Mouse (Mus musculus): ENCODE measurements around the gene Stil. TPM values are rescaled to one million over a fixed set of nuclear protein-coding genes. Genes with fewer than 3 reads are reported as not detected.

Gene Stil
- polyA plus RNA-seq, 1 experiment from 2014 or later, result 4.8 TPM

DNA sequence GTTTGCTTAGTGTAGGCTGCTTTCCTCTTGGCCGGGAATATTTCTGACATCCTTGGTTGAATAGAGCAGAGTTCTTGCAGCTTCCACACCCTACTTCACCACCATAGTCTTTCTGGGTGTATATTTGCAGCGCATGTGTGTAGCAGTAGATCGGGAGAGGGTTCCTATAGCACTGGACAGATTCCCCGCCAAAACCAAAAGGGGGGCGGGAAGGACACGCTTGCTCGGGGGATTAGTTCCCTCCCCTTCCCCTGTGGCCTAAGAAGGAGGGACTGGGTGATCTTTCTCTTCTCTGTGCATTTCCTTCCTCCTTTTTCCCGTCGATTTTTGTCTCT, 62.5 kb downstream of the Stil start:
- H3K27ac ChIP-seq (replicated peaks; ENCODE audit: low read depth, low read length), result peak overlapping the region; percentile 73
- peaks cover 67% of the 10 kb centered on the region for H3K27me3 ChIP-seq (ENCODE audit: control insufficient read depth, insufficient read depth, low read length)
- peak overlapping the region; percentile 66; the same call in 1 of the 2 replicates for H3K9ac ChIP-seq (replicated peaks; ENCODE audit: low read length)
- H3K9me3 ChIP-seq (ENCODE audit: control insufficient read depth, low read length), result no peaks in the 10 kb centered on the region
- peak overlapping the region; percentile 52 for H3K4me3 ChIP-seq (replicated peaks; ENCODE audit: low read depth, low read length)
- peaks cover 6% of the 10 kb centered on the region; the same call in 1 of the 2 replicates for H3K4me1 ChIP-seq (ENCODE audit: control insufficient read depth, insufficient read depth, low read length)
- H3K36me3 ChIP-seq (ENCODE audit: control insufficient read depth, insufficient read depth, low read length), result 0 out of 2 replicates have a peak, but pooled peaks cover 3% of the 10 kb centered on the region
- H3K4me2 ChIP-seq (ENCODE audit: low read length), result peak overlapping the region; percentile 97
- WGBS, result under 1% methylated on average over 9 of the region's 9 CpGs
- DNase-seq, result peak; percentile 31
- no peak for ATAC-seq (ENCODE audit: low FRiP score, low TSS enrichment)

DNA sequence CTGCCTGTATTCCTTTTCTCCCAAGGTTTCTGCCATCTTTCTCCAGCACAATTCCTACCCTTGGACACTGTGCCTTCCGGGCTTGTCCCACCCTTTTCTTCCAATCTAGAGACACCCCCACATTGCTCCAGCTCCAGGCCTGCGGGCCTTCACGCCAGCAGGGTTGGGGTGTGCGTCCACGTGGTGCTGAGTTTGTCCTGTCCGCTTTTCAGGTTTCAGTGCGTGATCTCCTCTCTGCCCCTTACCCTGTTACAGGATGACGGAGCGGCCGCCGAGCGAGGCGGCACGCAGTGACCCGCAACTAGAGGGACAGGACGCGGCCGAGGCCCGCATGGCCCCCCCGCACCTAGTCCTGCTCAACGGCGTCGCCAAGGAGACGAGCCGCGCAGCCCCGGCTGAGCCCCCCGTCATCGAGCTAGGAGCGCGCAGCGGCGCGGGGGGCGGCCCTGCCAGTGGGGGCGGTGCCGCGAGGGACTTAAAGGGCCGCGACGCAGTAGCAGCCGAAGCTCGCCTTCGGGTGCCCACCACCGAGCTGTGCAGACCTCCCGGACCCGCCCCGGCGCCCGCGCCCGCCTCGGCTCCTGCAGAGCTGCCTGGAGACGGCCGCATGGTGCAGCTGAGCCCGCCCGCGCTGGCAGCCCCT, 63.0 kb downstream of the Stil start:
- DNase-seq (peak; percentile 81), ATAC-seq (ENCODE audit: low FRiP score, low TSS enrichment) (peak; percentile 81)
- 0 out of 2 replicates have a peak, but pooled peaks cover 3% of the 10 kb centered on the region for H3K36me3 ChIP-seq (ENCODE audit: control insufficient read depth, insufficient read depth, low read length)
- peaks cover 64% of the 10 kb centered on the region for H3K27me3 ChIP-seq (ENCODE audit: control insufficient read depth, insufficient read depth, low read length)
- no peaks in the 10 kb centered on the region for H3K9me3 ChIP-seq (ENCODE audit: control insufficient read depth, low read length)
- under 1% methylated on average over 56 of the region's 58 CpGs for WGBS
- H3K4me3 ChIP-seq (replicated peaks; ENCODE audit: low read depth, low read length), result peak overlapping the region; percentile 52
- H3K4me2 ChIP-seq (ENCODE audit: low read length), result peak overlapping the region; percentile 97
- H3K9ac ChIP-seq (replicated peaks; ENCODE audit: low read length), result peak overlapping the region; percentile 66
- H3K27ac ChIP-seq (replicated peaks; ENCODE audit: low read depth, low read length), result peak overlapping the region; percentile 73
- H3K4me1 ChIP-seq (ENCODE audit: control insufficient read depth, insufficient read depth, low read length), result peaks cover 6% of the 10 kb centered on the region; the same call in 1 of the 2 replicates

DNA sequence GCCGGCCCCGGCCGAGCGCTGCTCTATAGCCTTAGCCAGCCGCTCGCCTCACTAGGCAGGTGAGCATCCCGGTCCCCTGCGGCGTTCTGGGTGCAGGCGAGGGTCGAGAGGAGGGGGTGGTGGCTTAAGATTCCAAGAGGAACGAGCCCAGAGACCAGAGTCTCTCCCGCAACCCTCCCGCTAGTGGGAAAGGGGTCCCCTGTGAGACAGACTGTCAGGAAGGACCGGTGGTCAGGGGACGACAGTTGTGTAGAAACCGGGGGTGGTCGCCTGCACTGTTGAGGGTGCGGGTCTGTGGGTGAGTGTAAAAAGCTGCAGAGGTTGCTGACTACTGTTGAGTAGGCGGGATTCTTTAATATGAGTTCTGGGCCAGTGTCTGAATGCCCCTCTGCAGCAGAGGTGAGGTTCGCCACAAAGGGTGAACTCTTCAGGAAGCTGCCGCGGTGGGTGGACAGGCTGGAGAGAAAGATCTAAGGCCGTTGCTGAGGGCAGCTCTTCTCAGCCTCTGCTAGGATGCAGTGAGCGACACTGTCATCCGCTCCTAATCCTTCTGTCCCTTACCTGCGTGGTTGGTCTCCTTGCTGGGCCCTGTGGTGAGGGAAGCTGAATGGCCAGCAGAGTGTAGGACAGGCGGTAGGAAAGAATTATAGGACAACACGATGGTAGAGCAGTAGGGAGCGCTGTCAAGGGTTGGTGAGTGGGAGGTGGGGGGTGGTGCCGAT, 63.7 kb downstream of the Stil start:
- peak; percentile 27 for ATAC-seq (ENCODE audit: low FRiP score, low TSS enrichment)
- whole genome bisulfite sequencing, result 1% methylated on average over 31 of the region's 31 CpGs
- peak overlapping the region; percentile 66 for H3K9ac ChIP-seq (replicated peaks; ENCODE audit: low read length)
- H3K27ac ChIP-seq (replicated peaks; ENCODE audit: low read depth, low read length), result peak overlapping the region; percentile 73
- peak overlapping the region; percentile 97 for H3K4me2 ChIP-seq (ENCODE audit: low read length)
- peak; percentile 39 for DNase-seq
- H3K9me3 ChIP-seq (ENCODE audit: control insufficient read depth, low read length), result no peaks in the 10 kb centered on the region
- peaks cover 6% of the 10 kb centered on the region; the same call in 1 of the 2 replicates for H3K4me1 ChIP-seq (ENCODE audit: control insufficient read depth, insufficient read depth, low read length)
- H3K4me3 ChIP-seq (replicated peaks; ENCODE audit: low read depth, low read length), result peak overlapping the region; percentile 52
- peaks cover 64% of the 10 kb centered on the region for H3K27me3 ChIP-seq (ENCODE audit: control insufficient read depth, insufficient read depth, low read length)
- H3K36me3 ChIP-seq (ENCODE audit: control insufficient read depth, insufficient read depth, low read length), result 0 out of 2 replicates have a peak, but pooled peaks cover 5% of the 10 kb centered on the region

DNA sequence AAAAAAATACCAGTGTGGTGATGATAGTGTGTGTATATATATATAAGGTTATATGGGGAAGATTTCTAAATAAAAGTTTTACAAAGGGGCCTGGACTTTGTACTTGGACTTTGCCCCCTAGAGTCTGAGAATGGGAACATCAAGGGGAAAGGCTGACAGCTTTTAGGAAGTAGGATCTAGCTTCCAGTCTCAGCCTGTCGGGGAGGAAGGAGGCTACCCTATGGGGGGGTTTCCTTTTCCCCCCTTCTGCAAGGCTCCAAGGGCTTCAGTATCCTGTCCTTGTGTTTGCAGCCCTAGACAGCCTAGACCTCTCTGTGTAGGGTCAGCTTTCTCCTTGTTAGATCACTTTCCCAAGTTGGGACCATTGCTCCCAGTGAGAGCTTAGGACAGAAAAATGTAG, 71.7 kb downstream of the Stil start:
- H3K36me3 ChIP-seq (ENCODE audit: control insufficient read depth, insufficient read depth, low read length), result 0 out of 2 replicates have a peak, but pooled peaks cover 9% of the 10 kb centered on the region
- no peaks in the 10 kb centered on the region for H3K9me3 ChIP-seq (ENCODE audit: control insufficient read depth, low read length)
- no peak overlapping the region for H3K27ac ChIP-seq (replicated peaks; ENCODE audit: low read depth, low read length)
- DNase-seq (no peak), ATAC-seq (ENCODE audit: low FRiP score, low TSS enrichment) (no peak)
- H3K27me3 ChIP-seq (ENCODE audit: control insufficient read depth, insufficient read depth, low read length), result no peaks in the 10 kb centered on the region
- no peak overlapping the region for H3K4me2 ChIP-seq (ENCODE audit: low read length)
- no peak overlapping the region for H3K4me3 ChIP-seq (replicated peaks; ENCODE audit: low read depth, low read length)
- WGBS, result 52% methylated on average over 1 of the region's 1 CpGs
- H3K4me1 ChIP-seq (ENCODE audit: control insufficient read depth, insufficient read depth, low read length), result no peaks in the 10 kb centered on the region
- H3K9ac ChIP-seq (replicated peaks; ENCODE audit: low read length), result no peak overlapping the region

DNA sequence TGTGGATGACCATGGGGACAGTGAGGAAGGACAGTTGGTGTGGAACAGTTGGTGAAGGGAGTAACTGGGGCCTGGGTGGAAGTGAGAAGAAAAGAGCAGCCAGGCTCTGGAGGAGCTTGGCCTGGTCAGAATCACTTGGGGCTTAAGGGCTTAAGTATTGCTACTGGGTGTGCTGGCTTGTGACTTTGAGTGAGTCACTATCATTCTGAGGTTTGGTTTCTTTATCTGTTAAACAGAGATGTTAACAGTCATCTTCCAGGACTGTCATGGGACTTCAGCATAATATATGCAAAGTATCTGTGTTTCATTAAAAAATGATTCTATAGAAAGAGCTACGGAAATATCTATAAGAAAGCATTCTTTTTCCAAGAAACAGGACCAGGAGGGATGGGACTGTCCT, 74.8 kb downstream of the Stil start:
- Histone ChIP-seq H3K9me3 (ENCODE audit: control insufficient read depth, low read length) (no peaks in the 10 kb centered on the region), H3K36me3 (ENCODE audit: control insufficient read depth, insufficient read depth, low read length) (no peaks in the 10 kb centered on the region), H3K4me3 (replicated peaks; ENCODE audit: low read depth, low read length) (no peak overlapping the region), H3K9ac (replicated peaks; ENCODE audit: low read length) (no peak overlapping the region), H3K27me3 (ENCODE audit: control insufficient read depth, insufficient read depth, low read length) (no peaks in the 10 kb centered on the region), H3K27ac (replicated peaks; ENCODE audit: low read depth, low read length) (no peak overlapping the region), H3K4me2 (ENCODE audit: low read length) (no peak overlapping the region), H3K4me1 (ENCODE audit: control insufficient read depth, insufficient read depth, low read length) (peaks cover 14% of the 10 kb centered on the region)
- DNase-seq, result no peak
- no peak for ATAC-seq (ENCODE audit: low FRiP score, low TSS enrichment)
- 86% methylated on average over 1 of the region's 1 CpGs for WGBS

DNA sequence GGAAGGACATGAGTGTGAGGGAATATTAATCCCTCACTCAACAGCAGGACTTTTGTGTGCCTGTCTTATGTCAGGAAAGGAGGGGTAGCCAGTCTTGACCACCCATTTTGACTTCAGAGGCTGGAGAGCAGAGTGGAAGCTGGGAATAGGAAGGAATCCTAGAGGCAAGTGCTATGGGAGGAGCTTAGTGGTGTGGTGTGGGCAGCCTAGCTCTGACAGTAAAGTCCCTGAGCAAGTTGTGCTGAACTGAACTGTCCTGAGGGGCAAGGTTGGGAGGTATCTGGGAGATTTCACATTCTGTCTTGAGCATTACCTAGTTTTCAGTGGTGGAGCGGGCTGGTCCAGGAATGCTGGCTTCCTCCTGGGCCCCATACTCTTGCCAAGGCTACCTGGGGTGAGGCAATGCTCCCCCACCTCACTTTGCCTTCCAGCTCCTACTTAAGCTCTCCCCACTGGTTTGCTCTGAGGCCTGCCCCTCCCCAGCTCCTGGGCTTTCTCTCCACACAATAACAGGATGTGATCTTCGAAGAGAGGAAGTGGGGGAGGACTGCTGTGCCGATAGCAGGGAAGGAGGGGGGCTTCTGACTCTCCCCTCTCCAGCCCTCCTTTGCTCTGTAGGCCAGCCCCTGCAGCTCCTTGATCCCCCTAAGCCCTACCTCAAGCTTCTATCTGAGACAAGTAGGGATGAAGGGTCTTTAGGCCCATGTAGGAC, 75.4 kb downstream of the Stil start:
- Histone ChIP-seq H3K27me3 (ENCODE audit: control insufficient read depth, insufficient read depth, low read length) (no peaks in the 10 kb centered on the region), H3K27ac (replicated peaks; ENCODE audit: low read depth, low read length) (no peak overlapping the region), H3K4me1 (ENCODE audit: control insufficient read depth, insufficient read depth, low read length) (peaks cover 19% of the 10 kb centered on the region), H3K9ac (replicated peaks; ENCODE audit: low read length) (no peak overlapping the region), H3K4me2 (ENCODE audit: low read length) (no peak overlapping the region), H3K4me3 (replicated peaks; ENCODE audit: low read depth, low read length) (no peak overlapping the region), H3K36me3 (ENCODE audit: control insufficient read depth, insufficient read depth, low read length) (no peaks in the 10 kb centered on the region), H3K9me3 (ENCODE audit: control insufficient read depth, low read length) (no peaks in the 10 kb centered on the region)
- no peak for ATAC-seq (ENCODE audit: low FRiP score, low TSS enrichment)
- DNase-seq, result no peak
- 51% methylated on average over 3 of the region's 3 CpGs for WGBS

DNA sequence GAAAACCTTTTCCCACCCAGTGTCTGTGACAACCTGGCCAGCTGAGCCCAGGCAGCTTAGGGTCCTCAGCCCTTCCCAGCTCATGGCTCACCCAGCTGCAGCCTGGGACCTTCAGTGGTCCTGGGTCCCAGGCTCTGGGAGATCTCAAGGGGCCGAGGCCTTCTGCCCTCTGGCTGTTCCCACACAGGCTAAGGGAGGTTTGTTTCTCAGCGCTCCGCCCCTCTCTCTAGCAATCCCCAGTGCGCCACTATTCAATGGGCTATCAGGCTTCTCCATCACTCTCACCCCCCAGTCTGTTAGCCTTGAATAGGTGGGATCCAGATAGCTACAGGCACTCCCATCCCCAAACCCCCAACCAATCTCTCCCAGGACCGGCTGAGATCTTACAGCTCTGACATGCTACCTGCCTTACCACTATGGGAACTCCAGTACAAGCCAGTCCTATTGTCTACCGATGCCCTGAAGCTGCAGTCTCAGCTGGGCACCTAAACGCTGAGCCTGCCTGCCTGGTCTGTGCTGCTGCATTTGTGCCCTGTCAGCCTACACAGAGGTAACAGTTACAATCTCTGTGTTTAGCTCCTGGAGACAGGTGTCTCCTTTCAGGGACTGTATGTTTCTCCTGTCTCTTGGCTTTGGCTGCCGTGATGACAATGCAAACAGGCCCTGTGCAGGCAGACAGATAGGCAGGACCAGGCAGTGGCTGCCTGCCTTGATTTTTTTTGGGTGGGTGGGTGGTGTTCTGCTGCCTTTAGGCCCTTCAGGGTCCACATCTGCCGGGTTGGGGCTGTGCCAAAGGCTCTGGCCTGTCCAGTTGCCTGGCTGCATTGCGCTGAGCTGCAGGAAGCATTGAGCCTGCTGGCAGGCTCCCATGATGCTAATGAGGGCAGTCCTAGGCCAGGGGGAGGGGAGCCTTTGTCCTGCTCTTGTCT, 79.2 kb downstream of the Stil start:
- no peaks in the 10 kb centered on the region for H3K36me3 ChIP-seq (ENCODE audit: control insufficient read depth, insufficient read depth, low read length)
- peaks cover 19% of the 10 kb centered on the region for H3K4me1 ChIP-seq (ENCODE audit: control insufficient read depth, insufficient read depth, low read length)
- DNase-seq (peak; percentile 83), ATAC-seq (ENCODE audit: low FRiP score, low TSS enrichment) (peak; percentile 83)
- no peak overlapping the region for H3K4me3 ChIP-seq (replicated peaks; ENCODE audit: low read depth, low read length)
- no peaks in the 10 kb centered on the region for H3K27me3 ChIP-seq (ENCODE audit: control insufficient read depth, insufficient read depth, low read length)
- H3K27ac ChIP-seq (replicated peaks; ENCODE audit: low read depth, low read length), result peak overlapping the region; percentile 74
- 12% methylated on average over 10 of the region's 10 CpGs for WGBS
- no peaks in the 10 kb centered on the region for H3K9me3 ChIP-seq (ENCODE audit: control insufficient read depth, low read length)
- H3K9ac ChIP-seq (replicated peaks; ENCODE audit: low read length), result peak overlapping the region; percentile 34
- peak overlapping the region; percentile 17; the same call in 1 of the 2 replicates for H3K4me2 ChIP-seq (ENCODE audit: low read length)

DNA sequence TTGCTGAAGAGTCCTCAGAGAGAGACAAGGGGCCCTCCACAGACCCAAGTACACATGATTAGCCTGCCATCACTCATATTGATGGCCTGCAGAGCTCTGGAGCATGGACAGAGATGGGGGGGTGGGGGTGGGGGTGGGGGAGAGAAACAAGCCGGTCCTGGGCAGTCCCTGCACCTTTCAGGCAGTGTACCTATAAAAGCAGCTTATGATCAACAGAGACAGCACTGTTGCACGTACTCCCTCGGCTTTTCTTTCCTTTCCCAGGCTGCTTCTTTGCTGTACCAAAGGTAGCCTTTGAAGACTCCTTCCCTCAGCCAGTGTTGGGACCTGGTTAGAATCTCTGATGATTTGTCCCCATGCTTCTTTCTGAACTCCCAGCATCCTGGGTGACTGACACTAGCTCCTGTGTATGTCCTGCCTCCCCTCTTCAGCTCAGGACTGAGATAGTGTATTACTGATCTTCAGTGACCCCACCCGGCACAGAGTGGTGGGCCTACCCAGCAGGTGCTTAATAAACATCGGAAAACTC, 79.9 kb downstream of the Stil start:
- peak; percentile 31 for DNase-seq
- Histone ChIP-seq H3K4me2 (ENCODE audit: low read length) (peak overlapping the region; percentile 17; the same call in 1 of the 2 replicates), H3K9me3 (ENCODE audit: control insufficient read depth, low read length) (no peaks in the 10 kb centered on the region), H3K4me1 (ENCODE audit: control insufficient read depth, insufficient read depth, low read length) (peaks cover 19% of the 10 kb centered on the region), H3K9ac (replicated peaks; ENCODE audit: low read length) (peak overlapping the region; percentile 34), H3K4me3 (replicated peaks; ENCODE audit: low read depth, low read length) (no peak overlapping the region), H3K27me3 (ENCODE audit: control insufficient read depth, insufficient read depth, low read length) (no peaks in the 10 kb centered on the region), H3K36me3 (ENCODE audit: control insufficient read depth, insufficient read depth, low read length) (no peaks in the 10 kb centered on the region), H3K27ac (replicated peaks; ENCODE audit: low read depth, low read length) (peak overlapping the region; percentile 74)
- 12% methylated on average over 5 of the region's 5 CpGs for WGBS
- peak; percentile 28; the same call in 1 of the 2 replicates for ATAC-seq (ENCODE audit: low FRiP score, low TSS enrichment)

All from midbrain, embryonic 14.5 days (tissue).